Mouse (Mus musculus): ENCODE measurements around the gene Nt5dc2.
A peak's percentile ranks its signal among the peaks of the same experiment; 100 is the strongest.

The Nt5dc2 gene

DNA sequence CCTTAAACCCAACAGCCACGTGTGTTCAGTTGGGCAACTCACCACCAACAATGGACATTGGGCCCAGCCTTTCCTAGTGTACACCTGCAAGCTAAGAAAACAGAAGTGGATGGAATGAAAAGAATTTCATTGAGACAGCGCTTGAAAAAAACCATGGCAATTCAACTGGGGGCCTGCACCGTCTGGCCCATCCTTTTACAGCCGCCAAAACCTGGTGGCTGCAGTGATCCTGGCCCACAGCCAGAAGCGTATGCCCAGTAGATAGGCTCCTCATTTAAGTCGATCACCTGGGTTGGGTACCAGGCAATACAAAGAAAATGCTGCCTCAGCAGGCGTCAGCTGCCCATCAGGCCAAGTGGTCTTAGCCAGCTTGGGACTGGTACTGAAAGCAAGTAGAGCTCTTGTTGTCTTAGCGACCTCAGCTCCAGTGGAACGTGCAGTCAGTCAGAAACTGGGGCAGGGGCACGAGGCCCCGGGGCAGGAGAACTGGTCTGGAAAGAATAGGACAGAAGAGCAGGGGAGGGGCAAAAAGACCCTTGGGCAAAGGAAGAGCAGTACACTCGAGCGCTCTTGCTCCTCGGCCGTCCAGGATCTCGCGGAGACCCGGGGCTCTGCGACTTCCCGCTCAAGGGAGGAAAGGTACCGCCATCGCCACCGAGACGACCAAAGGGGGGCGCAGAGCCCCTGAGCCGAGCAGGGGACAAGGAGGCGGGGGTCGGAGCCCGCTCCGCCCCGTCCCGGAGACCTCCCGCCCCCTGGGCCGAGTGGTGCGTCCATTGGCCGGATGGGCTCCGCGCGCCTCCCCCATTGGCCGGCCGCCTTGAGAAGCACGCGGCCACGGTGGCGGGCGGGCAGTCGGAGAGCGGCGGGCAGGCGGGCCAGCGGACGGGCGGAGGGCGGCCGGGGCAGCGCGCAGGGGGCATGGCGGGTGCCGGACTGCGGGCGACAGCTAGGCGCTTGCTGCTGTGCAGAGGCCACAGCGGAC is at the start of gene Nt5dc2:
TSS of gene Nt5dc2 (plus strand) at position 818 of the 985 bp plus-strand sequence.
- DNase-seq (ENCODE audit: low spot score): peak; percentile 93

DNA sequence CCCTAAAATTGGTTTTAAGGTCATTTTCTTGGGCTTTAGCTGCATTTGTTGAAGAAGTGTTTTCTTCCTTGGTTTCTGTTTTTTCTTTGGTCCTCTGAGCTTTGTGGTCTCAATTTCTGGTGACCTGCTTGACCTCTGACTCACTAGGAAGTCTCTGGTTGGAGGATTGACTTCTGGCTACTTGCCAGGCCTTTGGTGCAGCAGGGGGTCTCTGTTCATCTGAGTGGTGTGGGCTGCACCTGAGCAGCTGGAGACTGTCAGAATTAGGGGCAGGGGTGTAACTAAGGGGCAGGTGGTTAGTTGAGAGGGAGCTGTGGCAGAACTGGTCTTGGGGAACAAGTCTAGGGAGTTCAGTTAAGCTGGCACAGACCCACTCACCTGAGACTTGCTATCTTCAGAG is 49.7 kb upstream of the Nt5dc2 start:
- DNase-seq (ENCODE audit: low spot score): no peak

DNA sequence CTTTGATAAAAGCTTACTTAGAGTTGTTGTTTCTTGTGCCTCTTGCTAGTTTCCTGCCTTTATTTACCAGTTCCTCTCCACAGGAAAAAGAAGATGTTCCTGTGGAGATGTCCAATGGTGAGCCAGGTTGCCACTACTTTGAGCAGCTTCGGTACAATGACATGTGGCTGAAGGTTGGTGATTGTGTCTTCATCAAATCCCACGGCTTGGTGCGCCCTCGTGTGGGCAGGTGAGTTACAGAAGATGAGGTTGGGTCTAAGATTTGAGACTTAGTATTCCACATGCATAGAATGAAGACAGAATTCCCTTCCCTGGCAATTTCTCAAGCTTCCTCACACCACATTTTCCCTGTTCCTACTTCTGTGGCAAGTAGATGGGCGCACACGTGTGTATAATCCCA is 43.4 kb upstream of the Nt5dc2 start:
- no peak for DNase-seq (ENCODE audit: low spot score)

DNA sequence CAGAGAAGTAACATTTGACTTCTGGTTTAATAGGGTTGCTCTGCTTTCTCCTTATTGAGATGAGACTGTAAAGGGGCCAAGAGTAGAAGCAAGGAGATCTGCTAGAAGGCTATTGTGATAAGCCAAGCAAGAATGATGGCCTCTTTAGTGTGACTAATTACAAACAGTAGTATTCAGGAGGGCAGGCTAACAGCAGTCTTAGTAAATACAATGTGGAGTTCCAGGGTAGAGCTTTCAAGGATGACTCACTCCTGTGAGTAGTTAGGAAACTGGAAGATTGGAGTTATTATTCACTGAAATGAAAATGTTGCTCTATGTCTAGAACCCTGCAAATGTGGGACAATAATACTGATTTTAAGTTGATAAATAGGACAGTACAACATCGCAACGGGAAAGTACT is 42.3 kb upstream of the Nt5dc2 start:
- no peak for DNase-seq (ENCODE audit: low spot score)

DNA sequence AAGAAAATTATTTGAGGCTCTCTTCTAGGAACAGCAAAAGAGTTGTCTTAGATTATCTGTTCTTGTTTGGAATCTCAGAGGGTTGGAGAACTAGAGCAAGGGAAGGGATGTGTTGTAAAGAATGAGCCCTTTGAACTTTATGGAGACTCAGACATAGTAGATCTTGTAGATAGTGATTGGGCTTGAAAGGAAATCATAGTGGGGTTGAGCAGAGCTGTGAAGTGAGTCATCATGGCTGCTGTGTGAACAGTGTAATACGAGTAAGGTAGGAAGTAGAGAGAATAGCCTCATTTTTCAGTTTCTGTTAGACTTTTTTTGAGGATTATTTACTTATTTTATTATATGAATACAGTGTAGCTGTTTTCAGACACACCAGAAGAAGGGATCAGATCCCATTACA is 40.9 kb upstream of the Nt5dc2 start:
- DNase-seq (ENCODE audit: low spot score): no peak

DNA sequence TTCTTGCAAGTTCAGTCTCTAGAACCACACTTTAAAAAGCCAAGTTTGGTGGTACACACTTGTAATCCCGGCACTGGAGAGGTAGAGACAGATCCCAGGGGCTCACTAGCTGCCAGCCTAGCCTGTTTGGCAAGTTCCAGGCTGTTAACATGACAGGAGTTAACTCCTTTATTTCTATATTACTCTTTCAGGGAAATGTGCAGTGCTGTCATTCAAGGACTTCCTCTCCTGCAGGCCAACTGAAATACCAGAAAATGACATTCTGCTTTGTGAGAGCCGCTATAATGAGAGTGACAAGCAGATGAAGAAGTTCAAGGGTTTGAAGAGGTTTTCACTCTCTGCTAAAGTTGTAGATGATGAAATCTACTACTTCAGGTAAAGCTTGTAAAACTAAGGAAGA is 25.7 kb upstream of the Nt5dc2 start:
- no peak for DNase-seq (ENCODE audit: low spot score)

DNA sequence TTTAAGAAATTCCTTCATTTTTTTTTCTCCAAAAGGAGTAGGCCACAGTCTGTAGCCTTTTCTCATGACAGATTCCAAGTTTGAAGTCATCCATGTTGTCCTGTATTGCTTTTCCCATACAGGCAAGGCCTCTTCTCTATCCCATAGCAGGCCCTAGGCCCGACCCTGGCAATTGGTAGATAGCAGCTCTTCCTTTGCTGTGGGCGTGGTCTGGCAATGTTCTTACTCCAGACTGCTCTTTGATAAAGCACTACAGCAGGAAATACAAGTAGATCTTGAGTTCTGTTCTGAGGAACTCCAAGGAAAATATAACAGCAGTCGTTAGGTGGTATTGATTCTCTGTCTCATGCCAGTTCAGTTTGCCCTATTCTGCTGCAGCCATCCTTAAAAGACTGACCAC is 20.2 kb upstream of the Nt5dc2 start:
- no peak for DNase-seq (ENCODE audit: low spot score)

DNA sequence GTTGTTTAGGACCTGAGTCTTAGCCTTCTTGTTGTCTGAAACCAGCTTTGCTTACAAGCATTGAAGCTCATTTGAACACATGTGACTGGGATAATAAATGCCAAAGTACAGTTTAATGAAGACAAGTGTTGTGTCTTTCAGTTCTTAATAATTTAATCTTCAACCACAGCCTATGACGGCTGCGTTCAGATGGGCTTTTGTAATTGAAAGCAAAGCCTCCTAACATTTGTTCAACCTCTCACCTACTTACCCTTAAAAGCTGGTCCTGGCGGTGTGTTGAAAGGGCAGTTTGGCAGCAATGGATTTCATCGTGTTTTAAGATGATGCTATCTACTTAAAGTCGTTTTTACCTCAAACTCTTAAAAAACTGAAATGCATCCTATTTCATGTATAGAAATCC is 18.7 kb upstream of the Nt5dc2 start:
- no peak for DNase-seq (ENCODE audit: low spot score)

DNA sequence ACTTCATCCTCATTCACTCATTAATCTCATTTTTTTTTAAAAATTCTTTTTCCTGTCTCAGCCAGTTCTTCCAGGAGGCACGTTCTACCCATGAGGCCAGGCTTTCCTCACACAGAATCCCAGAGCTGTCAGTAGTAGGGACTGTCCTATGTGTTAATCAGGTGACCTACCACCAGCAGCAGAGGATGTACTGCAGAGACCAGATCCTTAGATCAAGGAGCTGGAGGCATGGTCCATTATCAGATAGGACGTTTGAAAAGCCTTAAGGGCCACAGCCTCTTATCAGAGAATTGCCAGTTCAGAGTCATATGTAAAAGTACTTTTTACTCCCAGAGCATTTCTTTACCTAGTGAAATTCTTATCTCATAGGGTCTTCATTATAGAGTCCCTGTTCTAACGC is 16.8 kb upstream of the Nt5dc2 start:
- no peak for DNase-seq (ENCODE audit: low spot score)

DNA sequence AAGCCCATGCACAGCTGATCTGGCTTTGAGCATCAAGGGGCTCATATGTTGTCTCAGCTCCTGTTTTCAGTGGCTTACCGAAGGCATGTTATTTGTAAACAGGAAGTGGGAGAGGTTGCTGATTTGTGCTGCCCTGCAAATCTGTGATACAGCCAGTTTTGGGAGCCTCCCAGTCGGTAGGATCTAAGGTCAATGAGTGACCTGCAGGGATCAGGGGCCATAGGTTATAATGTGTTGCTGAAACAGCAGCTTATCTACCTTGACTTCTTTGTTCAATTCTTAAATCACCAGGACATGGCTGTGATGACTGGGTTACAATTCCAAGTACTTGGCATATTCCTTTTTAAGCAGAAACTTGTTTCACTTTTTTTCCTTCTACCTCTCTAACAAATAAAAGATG is 15.3 kb upstream of the Nt5dc2 start:
- no peak for DNase-seq (ENCODE audit: low spot score)

DNA sequence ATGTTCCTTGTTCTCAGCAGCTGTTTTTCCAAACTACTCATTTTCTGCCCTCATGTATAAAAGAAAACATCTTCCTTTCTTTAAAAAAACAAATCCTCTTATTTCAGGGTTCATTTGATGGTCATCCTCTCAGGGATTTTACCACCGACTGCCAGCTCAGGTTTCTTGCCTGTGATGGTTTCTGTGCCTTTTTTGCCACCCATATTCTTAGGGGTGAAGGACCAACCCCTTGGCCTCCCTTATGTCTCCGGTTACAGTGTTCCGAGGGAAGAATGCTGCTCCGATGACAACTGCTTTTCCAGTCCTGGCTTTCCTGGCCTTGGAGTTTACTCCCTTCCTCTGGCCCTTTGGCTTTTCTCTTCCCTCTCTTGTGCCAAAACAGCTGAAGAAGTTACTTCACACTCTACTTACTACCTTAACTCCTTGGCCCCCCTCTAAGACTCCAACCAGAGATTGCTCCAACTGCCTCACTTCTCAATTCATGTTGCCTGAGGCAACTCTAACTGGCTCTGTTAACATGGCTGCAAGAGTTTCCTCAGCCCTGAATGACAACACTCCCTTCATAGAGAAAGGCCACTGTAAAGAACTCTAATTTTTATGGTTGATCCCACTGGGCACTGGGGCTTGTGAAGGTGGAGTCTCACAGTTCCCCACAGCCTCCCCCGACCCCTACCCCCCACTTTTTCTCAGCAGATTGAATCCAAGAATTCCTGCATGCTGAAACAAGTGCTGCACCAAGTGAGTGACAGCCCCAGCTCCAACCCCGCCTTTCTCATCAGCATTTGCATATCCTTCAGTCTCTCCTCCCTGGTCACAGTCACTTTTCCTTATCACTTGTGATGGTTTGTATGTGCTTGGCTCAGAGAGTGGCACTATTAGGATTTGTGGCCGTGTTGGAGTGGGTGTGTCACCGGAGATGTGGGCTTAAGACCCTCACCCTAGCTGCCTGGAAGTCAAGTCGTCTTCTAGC is 5.5 kb upstream of the Nt5dc2 start:
- DNase-seq (ENCODE audit: low spot score): no peak

DNA sequence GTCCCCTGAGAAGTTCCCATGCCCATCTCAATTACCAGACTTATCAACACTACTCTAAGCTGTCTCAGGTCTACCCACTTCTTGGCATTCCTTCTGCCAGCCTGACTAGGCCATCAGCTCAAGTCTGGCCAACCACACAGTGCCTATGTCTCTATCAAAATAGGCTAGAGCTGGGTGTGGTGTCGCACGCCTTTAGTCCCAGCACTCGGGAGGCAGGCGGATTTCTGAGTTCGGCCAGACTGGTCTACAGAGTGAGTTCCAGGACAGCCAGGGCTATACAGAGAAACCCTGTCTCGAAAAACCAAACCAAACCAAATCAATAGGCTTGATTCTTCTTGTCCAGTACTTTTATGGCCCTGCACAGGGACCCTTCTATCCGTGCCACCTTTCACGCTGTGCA is 4.0 kb upstream of the Nt5dc2 start:
- no peak for DNase-seq (ENCODE audit: low spot score)

DNA sequence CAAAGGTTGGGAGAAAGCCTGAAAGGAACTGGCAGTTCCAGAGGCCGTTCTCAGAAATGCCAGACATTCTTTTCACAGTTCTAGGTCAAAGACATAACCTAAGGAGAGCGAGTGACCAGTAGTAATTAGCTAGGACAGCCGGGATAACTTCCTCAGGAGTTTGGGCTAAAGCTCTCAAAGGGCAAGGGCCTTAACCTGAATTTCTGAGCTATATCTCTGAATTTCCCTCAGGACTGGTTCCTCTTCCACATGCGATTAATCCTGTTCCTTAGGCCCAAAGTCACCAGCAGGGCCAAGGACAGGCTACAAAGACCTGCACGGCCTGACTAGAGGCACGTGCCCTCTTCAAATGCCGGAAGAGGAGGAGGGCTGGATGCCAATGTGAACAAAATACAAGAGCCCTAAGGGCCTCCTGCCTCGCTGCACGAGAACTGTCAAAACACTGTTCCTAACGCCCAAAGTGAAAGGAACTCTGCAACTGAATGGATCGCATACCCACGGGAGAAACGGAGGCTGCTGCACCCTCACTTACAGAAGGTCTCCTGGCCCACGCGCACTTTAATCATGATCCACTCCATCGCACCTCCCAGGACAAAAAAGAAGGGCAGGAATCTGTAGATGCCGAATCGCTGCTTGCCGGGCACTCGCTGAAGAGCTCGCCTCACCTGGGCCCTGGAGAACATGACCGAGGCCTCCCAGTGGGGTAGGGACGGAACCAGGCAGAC is 2.6 kb upstream of the Nt5dc2 start:
- DNase-seq (ENCODE audit: low spot score): peak; percentile 60

DNA sequence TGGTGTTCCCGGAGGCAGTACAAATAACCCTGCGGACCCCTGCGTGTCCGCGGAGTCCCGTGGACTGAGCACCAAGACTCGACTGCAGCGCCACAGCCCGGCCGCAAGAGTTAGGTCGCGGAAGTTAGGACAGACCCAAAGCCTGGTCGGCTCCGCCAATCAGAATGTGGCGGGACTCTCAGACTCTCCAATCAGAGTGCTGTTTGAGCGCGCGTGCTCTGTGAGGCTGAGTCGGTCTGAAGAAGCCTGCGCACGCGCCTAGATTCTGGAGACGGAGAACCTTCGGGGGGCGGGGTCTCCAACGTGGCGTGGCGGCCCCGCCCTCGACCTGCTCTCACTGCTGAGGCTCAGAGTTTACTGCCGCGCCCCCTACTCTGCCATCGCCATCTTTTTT is 2.0 kb upstream of the Nt5dc2 start, which contains the start of gene Smim4:
TSS of gene Smim4 (minus strand) at position 131 of the 394 bp plus-strand sequence.
- DNase-seq (ENCODE audit: low spot score): peak; percentile 99

DNA sequence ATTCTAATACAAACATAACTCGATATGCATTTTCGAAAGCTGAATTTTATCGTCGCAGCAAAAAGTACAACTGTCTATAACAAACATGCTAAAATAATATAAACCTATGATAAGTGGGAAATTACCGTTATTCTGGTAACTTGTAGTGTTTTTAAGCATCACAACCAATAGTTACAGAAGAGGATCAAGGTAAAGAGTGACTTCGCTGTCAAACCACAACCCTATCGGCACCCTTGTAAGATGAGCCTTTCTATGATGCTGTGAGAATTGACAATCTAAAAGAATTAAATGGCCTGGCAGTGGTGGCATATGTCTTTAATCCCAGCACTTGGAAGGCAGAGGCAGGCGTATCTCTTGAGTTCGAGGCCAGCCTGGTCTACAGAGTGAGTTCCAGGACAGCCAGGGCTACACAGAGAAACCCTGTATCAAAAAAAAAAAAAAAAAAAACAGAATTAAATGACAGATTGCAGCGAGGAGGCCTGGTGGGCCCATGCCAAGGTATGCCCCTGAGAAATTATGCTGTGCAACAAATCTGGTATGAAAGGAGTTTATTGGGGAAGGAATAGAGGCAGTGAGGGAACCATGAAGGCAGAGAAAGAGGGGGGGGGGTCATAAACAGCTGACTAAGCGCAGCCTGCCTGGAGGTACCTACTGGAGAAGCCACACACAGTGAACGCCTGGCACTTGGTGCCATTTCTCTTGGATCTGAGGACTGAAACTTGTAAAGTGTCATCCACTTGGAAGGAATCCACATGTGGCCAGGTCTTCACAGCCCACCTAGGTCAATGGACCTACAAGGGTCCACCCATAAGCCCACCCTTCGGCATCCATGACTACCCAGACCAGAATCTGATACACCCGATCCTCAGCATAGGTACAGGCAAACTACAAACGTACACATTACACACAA is 1.3 kb upstream of the Nt5dc2 start:
- no peak for DNase-seq (ENCODE audit: low spot score)

DNA sequence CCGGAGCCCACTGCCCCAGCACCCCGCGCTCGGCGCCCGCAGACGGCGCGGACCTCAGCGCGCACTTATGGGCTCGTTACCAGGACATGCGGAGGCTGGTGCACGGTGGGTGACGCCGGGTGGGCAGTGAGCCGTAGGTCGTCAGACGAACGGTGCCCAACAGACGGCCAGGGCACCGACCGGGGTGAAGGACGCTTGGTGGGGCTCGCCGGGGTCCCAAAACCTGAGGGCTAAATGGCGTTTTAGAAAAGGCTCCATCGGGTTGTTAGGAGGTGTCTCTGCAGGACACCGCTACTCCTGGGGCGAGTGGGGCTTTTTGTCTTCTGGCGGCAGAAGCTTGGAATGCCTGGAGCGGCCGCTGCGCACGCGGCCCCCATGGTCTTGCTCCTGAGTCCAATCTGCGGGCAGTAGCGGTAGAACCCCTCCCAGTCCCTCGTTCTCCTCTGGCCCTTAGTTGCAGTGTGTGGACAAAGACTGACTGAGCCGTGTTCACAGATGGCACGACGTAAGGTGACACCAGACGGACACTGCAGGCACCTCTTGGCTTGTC is 494 bp downstream of the Nt5dc2 start:
- DNase-seq (ENCODE audit: low spot score): peak; percentile 40

DNA sequence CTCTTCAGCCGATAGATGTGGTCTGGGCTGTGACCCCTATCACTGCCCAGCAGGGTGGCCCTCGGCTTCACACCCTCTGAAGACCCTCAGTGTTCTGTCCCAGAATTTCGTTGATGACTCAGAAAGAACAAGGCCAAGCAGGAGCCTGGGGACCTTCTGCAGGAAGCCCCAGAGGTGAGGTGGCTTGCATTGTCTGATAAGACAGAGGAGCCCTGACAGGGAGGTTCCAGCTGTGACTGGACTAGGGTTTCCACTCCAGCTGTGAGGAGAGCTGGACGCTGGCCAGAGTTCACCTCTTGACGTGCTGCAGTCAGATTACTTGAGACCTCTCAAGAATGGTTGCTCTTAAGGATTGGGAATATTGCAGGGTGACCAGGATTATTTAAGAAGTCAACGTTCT is 1.2 kb downstream of the Nt5dc2 start:
- peak; percentile 47 for DNase-seq (ENCODE audit: low spot score)

DNA sequence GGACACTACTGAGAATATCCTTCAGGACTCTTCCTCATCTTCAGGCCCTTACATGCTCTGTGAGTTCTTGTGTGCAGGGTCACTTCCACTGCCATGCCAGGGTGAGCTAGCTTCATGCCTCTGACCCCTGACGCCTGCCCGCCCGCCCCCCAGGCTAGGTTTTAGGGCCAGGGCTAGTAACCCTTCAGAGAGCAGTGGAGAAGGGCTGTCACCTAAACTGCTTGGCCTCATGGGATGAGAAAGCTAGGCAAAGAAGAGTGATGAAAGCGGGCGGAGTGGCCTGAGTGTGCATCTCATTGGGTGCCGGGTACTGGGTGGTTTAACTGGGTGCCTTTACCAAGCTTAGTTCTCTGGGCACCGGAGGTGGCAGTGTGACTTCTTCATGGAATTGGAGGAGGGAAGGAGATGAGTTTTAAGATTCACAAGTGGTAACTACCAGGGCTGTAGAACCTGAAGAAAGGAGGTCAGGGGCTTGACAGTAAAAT is 1.7 kb downstream of the Nt5dc2 start:
- DNase-seq (ENCODE audit: low spot score): no peak

DNA sequence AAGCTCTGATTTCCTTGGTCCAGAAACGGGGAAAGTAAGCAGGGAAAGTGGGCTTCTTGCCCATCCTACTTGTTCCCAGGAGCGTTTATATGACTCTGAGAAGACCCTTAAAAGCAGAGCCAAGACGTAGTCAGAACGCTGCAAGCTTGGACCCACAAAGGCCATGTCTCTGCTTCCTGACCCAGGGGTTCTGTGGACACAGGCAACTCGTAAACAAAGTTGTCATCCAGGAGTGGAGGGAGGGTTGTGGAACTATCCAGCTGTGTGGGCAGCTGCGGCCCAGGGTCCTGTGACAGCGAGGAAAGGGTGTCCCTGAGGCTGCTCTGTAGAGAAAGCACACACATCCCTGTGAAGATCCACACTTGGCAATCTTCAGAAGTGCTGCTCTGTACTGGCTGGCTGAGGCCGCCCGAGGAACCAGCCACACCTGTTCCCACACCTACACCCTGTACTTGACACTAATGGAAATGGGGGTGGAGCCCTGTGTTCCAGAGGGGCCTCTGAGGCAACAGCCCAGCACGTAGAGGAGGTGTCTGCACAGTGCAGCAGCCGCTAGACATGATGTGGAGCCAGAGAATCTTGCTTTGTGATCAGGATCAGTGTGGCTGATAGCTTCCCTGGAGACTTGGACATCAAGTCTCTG is 2.3 kb downstream of the Nt5dc2 start:
- peak; percentile 39 for DNase-seq (ENCODE audit: low spot score)

Data from MN1 (cell line).